Mouse (Mus musculus) cerebral cortex, adult 2 months (tissue): ENCODE measurements around the gene Tns2.

Experiments
- WGBS: fragments of 180-500 bp; shearing (Covaris S2); methylation state at CpG from one replicate; pipeline ENCODE4 v1.1.7; 2018; 5-methylcytosine and 5-hydroxymethylcytosine counted together

Gene Tns2

GRCm38 (mm10) chr15:102108651-102109525 lies 8.7 kb downstream of the Tns2 start:
- 44% methylated on average over 18 of the region's 18 CpGs for whole genome bisulfite sequencing

- 97% methylated on average over 7 of the region's 7 CpGs for WGBS
These were observed 10.1 kb downstream of the Tns2 start for GRCm38 (mm10) chr15:102110271-102110670.

- 78% methylated on average over 29 of the region's 29 CpGs for WGBS
These were observed 10.7 kb downstream of the Tns2 start for GRCm38 (mm10) chr15:102110701-102111494.

GRCm38 (mm10) chr15:102111495-102111829 lies 11.2 kb downstream of the Tns2 start:
- 67% methylated on average over 11 of the region's 11 CpGs for WGBS

- 90% methylated on average over 6 of the region's 6 CpGs for WGBS
These were observed 12.0 kb downstream of the Tns2 start for GRCm38 (mm10) chr15:102112181-102112580.

- WGBS = 77% methylated on average over 8 of the region's 8 CpGs
These were observed 12.6 kb downstream of the Tns2 start for GRCm38 (mm10) chr15:102112827-102113226.

GRCm38 (mm10) chr15:102113674-102114073 lies 13.5 kb downstream of the Tns2 start:
- 85% methylated on average over 4 of the region's 4 CpGs for WGBS

GRCm38 (mm10) chr15:102114651-102115260 lies 14.5 kb downstream of the Tns2 start:
- WGBS = 74% methylated on average over 7 of the region's 7 CpGs

GRCm38 (mm10) chr15:102115731-102116231 lies 15.6 kb downstream of the Tns2 start:
- 56% methylated on average over 9 of the region's 9 CpGs for WGBS

- WGBS = 46% methylated on average over 11 of the region's 11 CpGs
These were observed 16.7 kb downstream of the Tns2 start for GRCm38 (mm10) chr15:102116753-102117415.

GRCm38 (mm10) chr15:102117461-102118443 lies 17.5 kb downstream of the Tns2 start:
- WGBS = 61% methylated on average over 19 of the region's 19 CpGs

GRCm38 (mm10) chr15:102118591-102118990 lies 18.4 kb downstream of the Tns2 start:
- WGBS = 88% methylated on average over 4 of the region's 4 CpGs

GRCm38 (mm10) chr15:102119121-102119830 lies 19.1 kb downstream of the Tns2 start:
- WGBS = 74% methylated on average over 8 of the region's 8 CpGs

GRCm38 (mm10) chr15:102119831-102120170 lies 19.6 kb downstream of the Tns2 start:
- 47% methylated on average over 2 of the region's 2 CpGs for WGBS

- 59% methylated on average over 5 of the region's 5 CpGs for WGBS
These were observed 20.3 kb downstream of the Tns2 start for GRCm38 (mm10) chr15:102120530-102120929.

- WGBS = 38% methylated on average over 2 of the region's 2 CpGs
These were observed 26.1 kb downstream of the Tns2 start for GRCm38 (mm10) chr15:102126303-102126702.

- WGBS = 95% methylated on average over 9 of the region's 9 CpGs
These were observed 33.1 kb downstream of the Tns2 start for GRCm38 (mm10) chr15:102133314-102133713.

GRCm38 (mm10) chr15:102134709-102135108 lies 34.5 kb downstream of the Tns2 start:
- WGBS = 62% methylated on average over 2 of the region's 2 CpGs

- 2% methylated on average over 35 of the region's 35 CpGs for WGBS
These were observed 35.4 kb downstream of the Tns2 start for GRCm38 (mm10) chr15:102135522-102136128.
